Mouse (Mus musculus) ES-E14 (cell line): ENCODE measurements around the gene Ugt2b35. TPM values are rescaled to one million over a fixed set of nuclear protein-coding genes. Genes with fewer than 3 reads are reported as not detected.
"Not testable (repeated sequence)": the region's sequence is repeated elsewhere in the genome, so short reads cannot be mapped to it uniquely, and the experiment has no call there.

ENCODE experiments used
- DNase-seq: peaks from one replicate; pipeline ENCODE4 v3.0.0-alpha.2; 2013; ENCODE audit warnings: low read depth, low spot score
- H3K27ac ChIP-seq: 2 replicates; pipeline ENCODE4 v1.5.1; 2012; ENCODE audit warnings: low read depth, mild to moderate bottlenecking, low read length, moderate library complexity, mixed read lengths; ENCODE audit not compliant: poor library complexity, insufficient read depth, severe bottlenecking
- H3K36me3 ChIP-seq: 2 replicates; pipeline ENCODE4 v1.6.1; 2012; ENCODE audit warnings: mild to moderate bottlenecking, low read length, moderate library complexity, mixed read lengths; ENCODE audit not compliant: control insufficient read depth, poor library complexity, insufficient read depth, severe bottlenecking
- H3K4me1 ChIP-seq, 2 experiments: fragments of 150-350 bp in 1 of 2; sonication (generic) in 1 of 2; 2 replicates each; pipeline ENCODE4 v1.6.1; 2012; ENCODE audit warnings: low read length in 2 of 2, mild to moderate bottlenecking in 1 of 2, mixed read lengths in 1 of 2; ENCODE audit not compliant: control insufficient read depth in 2 of 2, insufficient read depth in 2 of 2, poor library complexity in 1 of 2
- H3K4me3 ChIP-seq, 2 experiments: fragments of 150-350 bp in 1 of 2; sonication (generic) in 1 of 2; 2 replicates each; pipeline ENCODE4 v1.5.1; 2012; ENCODE audit warnings: low read length in 2 of 2, low read depth in 1 of 2, mild to moderate bottlenecking in 1 of 2, mixed read lengths in 1 of 2; ENCODE audit not compliant: insufficient read depth in 1 of 2, poor library complexity in 1 of 2, severe bottlenecking in 1 of 2
- H3K9ac ChIP-seq: 2 replicates; pipeline ENCODE4 v1.6.1; 2012; ENCODE audit warnings: low read depth, mild to moderate bottlenecking, low read length, mixed read lengths; ENCODE audit not compliant: poor library complexity, insufficient read depth, severe bottlenecking
- H3K9me3 ChIP-seq: fragments of 150-350 bp; sonication (generic); 2 replicates; pipeline ENCODE4 v1.6.1; 2012; ENCODE audit warnings: low read depth, mild to moderate bottlenecking, low read length; ENCODE audit not compliant: control insufficient read depth, insufficient read depth
- CHD2 ChIP-seq: IDR thresholded peaks from 2 replicates; pipeline ENCODE4 v1.6.1; 2014; ENCODE audit warnings: mild to moderate bottlenecking, low read depth, low read length, inconsistent platforms
- HCFC1 ChIP-seq: IDR thresholded peaks from 2 replicates; pipeline ENCODE4 v1.6.1; 2012; ENCODE audit warnings: low read length, inconsistent platforms, borderline replicate concordance; ENCODE audit not compliant: insufficient read depth
- MAFK ChIP-seq: IDR thresholded peaks from 2 replicates; pipeline ENCODE4 v1.6.1; 2014; ENCODE audit warnings: mild to moderate bottlenecking, low read depth, low read length, inconsistent platforms; ENCODE audit not compliant: insufficient read depth
- ZC3H11A ChIP-seq: IDR thresholded peaks from 2 replicates; pipeline ENCODE4 v1.6.1; 2012; ENCODE audit warnings: low read depth, mild to moderate bottlenecking, inconsistent platforms, low read length, borderline replicate concordance
- ZNF384 ChIP-seq: IDR thresholded peaks from 2 replicates; pipeline ENCODE4 v1.6.1; 2012; ENCODE audit warnings: low read depth, low read length, inconsistent platforms
- in situ Hi-C, 2 experiments: fragments of 600-800 bp; cut with MboI; formaldehyde crosslinking; loops; one replicate each; pipeline ENCODE4 v1.15.1; 2025; ENCODE audit warnings: low sequenced_read_pairs in 2 of 2, inconsistent platforms in 1 of 2; ENCODE audit not compliant: unreplicated experiment in 2 of 2
- total RNA-seq: library from RNA; depleted of rRNA; stranded (reverse); fragments of 300-350 nt; gene quantifications from 2 replicates; pipeline ENCODE4 v1.2.3, GENCODE M21; 2012; rRNA removed

Ugt2b35 gene
- total RNA-seq: 0.04 TPM in 1 of 2 replicates, not detected in the other

DNA sequence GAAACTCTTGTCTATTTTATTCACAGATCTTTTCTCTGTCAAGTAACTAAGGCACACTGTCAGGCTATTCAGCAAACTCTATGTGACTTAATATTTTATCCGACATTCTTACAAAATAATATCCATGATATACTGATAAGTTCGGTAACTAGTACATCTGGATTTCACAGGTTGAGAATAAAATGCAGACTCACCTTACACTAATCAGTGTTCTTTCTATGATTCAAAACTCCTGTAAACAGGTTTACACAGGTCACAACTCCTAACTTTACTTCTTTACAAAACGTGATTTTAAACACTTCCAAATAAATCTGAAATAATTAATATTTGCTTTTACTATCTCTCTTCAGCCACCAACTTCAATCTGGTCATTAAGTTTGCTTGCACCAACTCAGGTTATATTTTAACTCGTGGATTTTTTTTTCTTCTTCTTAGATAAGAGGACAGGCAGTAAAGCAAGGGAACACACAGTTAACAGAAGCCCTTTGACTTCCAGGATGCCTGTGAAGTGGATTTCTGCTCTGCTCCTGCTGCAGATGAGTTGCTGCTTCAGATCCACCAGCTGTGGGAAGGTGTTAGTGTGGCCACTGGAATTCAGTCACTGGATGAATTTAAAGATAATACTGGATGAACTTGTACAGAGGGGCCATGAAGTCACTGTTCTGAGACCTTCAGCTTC is at the start of gene Ugt2b35:
Gene Ugt2b35, plus strand, starts transcription at position 466 of the 679 bp plus-strand sequence.
- in situ Hi-C loops: no loop called here
- Histone ChIP-seq H3K4me3 (no peak within 1 kb of the TSS), H3K4me1 (no peaks in the 10 kb centered on the region)

DNA sequence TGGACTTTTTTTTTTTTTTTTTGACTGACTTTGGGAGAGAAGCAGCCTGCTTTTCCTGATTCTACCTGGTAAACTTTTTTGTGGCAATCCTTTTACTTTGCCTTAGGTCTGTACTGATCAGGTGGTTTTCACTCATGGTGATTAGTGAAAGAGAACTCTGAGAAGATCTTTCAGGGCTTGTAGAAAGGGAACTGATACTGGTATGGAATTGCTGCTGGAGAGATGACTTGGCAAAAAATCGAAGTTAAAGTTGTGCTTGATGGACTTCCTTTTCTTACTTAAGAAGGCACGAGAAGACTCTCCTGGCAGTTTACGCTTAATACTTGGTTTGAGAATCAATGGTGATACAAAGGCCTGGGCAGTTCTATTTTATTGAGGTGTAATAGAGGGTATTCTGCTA is 40.2 kb upstream of the Ugt2b35 start:
- no peaks in the 10 kb centered on the region for H3K9me3 ChIP-seq
- H3K27ac ChIP-seq: no peak overlapping the region
- no peak overlapping the region for H3K9ac ChIP-seq
- TF ChIP-seq ZNF384: no peak
- no peak for TF ChIP-seq MAFK
- no peak for TF ChIP-seq HCFC1
- no peak for TF ChIP-seq CHD2
- TF ChIP-seq ZC3H11A: no peak
- no peaks in the 10 kb centered on the region for H3K36me3 ChIP-seq
- no peak for DNase-seq
- in situ Hi-C loops: no loop called here
- no peak overlapping the region for H3K4me3 ChIP-seq
- H3K4me1 ChIP-seq: no peaks in the 10 kb centered on the region

More for the DNA sequence above, at the start of gene Ugt2b35:
- no peaks in the 10 kb centered on the region for H3K9me3 ChIP-seq
- H3K27ac ChIP-seq: no peak within 1 kb of the TSS
- DNase-seq: no peak
- no peak within 1 kb of the TSS for H3K9ac ChIP-seq
- H3K36me3 ChIP-seq: no peaks in the 10 kb centered on the region
- TF ChIP-seq HCFC1: no peak
- TF ChIP-seq ZC3H11A: no peak
- TF ChIP-seq CHD2: no peak
- TF ChIP-seq ZNF384: no peak
- no peak for TF ChIP-seq MAFK

DNA sequence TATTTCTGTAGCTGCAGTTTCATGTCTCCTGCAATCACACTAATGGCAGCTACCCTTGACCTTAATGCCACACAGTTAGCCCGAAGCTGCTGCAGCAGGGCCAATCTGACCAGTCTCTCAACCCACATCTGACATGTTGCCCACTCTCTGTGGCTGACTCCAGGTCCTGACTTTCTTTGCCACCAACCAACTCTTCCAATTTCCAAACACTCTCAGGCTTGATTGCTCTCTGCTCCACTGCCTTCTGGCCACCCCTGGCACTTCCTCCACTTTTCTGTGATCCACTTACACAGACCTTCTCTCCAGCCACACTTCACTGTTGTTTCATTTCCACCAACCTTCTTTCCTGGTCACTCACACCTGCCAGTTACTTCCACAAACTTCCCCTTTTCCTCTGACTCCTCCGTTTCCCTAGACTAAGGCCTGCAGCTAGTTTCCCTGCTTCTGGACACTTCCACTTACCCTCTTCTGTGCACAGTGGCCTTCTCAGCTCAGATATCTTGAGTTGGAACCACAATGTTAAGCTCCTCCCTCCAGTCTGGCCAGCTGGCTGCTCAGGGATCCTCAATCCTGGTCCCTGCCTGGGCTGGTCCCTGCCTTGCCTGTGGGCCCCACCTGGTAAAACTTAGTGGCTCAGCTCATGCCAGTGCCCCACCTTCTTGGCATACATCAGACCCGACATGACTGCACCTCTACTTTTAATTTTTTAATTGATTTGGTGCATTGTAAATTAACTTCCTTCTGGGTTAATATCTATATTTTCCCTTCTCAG is 38.9 kb upstream of the Ugt2b35 start:
- H3K4me1 ChIP-seq: no peaks in the 10 kb centered on the region
- in situ Hi-C loops: no loop called here
- H3K27ac ChIP-seq: no peak overlapping the region
- H3K9me3 ChIP-seq: no peaks in the 10 kb centered on the region
- no peak overlapping the region for H3K9ac ChIP-seq
- no peak for DNase-seq
- no peak overlapping the region for H3K4me3 ChIP-seq
- TF ChIP-seq HCFC1 (no peak), ZNF384 (no peak), MAFK (no peak), ZC3H11A (no peak), CHD2 (no peak)
- no peaks in the 10 kb centered on the region for H3K36me3 ChIP-seq

DNA sequence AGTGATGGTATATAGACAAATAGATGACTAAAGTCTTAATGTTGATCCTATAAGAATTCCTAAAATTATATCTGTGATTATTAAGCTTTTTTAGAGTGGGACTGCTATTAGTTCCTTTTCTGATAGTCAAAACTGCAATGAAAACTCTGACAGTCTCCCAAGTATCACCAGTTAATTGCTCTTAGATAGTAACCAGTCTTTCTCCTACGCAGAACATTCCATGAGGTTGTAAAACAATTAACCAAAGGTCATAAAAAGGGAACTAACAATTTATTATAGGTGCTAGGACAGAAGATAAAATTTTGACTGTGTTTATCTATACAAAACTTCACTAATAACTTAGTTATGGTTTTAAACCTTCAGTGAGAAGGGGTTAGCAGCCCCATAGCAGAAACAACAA is 37.8 kb upstream of the Ugt2b35 start:
- H3K27ac ChIP-seq, H3K4me3 ChIP-seq, H3K9ac ChIP-seq, H3K4me1 ChIP-seq, H3K36me3 ChIP-seq, in situ Hi-C loops, DNase-seq, H3K9me3 ChIP-seq: not testable (repeated sequence)

- H3K4me1 ChIP-seq, DNase-seq, H3K9me3 ChIP-seq, H3K9ac ChIP-seq, in situ Hi-C loops, H3K4me3 ChIP-seq, H3K36me3 ChIP-seq, H3K27ac ChIP-seq: not testable (repeated sequence)
These were observed 33.4 kb upstream of the Ugt2b35 start for GRCm38 (mm10) chr5:86967271-86967670.
